Mouse (Mus musculus): ENCODE results near the gene Nrcam. TPM values are rescaled to one million over a fixed set of nuclear protein-coding genes. Genes with fewer than 3 reads are reported as not detected.

Gene Nrcam
- polyA plus RNA-seq, 1 experiment from 2014 or later = 139 TPM

DNA sequence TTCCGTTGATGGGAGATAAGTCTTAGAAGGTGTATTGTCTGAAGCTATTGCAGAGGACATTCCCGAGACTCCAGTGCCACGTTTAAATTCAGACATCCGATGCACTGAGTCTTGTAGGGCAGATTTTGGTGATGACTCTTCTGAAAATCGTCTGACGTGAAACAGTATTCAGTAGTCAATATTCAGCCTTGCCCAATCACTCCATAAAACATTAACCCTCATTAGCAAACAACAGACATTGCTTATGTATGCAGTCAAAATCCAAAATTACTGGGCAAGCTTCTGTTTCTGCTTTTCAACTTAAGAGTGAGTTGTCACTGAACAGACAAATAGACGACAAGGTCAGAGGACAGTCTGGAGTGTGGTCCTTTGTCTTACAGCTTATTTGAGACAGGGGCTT lies 57.7 kb downstream of the Nrcam start:
- Histone ChIP-seq H3K9me3 (ENCODE audit: control insufficient read depth, low read length) (no peaks in the 10 kb centered on the region), H3K4me2 (ENCODE audit: low read length) (no peak overlapping the region), H3K27me3 (replicated peaks; ENCODE audit: control insufficient read depth, insufficient read depth, low read length) (no peaks in the 10 kb centered on the region), H3K4me3 (replicated peaks; ENCODE audit: low read length) (no peak overlapping the region), H3K4me1 (replicated peaks; ENCODE audit: control insufficient read depth, insufficient read depth, low read length) (peaks cover 9% of the 10 kb centered on the region), H3K36me3 (ENCODE audit: control insufficient read depth, insufficient read depth) (no peaks in the 10 kb centered on the region), H3K9ac (replicated peaks; ENCODE audit: low read depth, low read length) (no peak overlapping the region), H3K27ac (ENCODE audit: low read length) (no peak overlapping the region)
- whole genome bisulfite sequencing = 29% methylated on average over 7 of the region's 7 CpGs
- peak; percentile 24 for ATAC-seq

DNA sequence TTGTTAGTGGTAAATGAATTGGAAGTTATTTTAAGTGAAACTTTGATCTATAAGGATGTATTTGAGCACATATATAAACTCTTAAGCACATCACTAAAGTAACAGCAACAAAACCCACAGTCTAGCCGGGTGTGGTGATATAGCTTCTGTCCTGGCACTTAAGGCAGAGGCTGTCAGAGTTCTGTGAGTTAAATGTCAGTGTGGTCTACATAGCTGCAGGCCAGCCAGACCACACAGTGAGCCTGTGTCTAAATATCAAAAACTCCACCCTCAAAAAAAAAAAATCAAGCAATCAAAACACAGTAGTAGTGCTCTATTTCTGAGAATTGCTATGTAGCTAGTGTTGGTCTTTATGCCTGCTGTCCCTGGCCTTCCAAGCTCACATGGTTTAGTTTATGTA lies 59.5 kb downstream of the Nrcam start:
- ATAC-seq = no peak
- peaks cover 9% of the 10 kb centered on the region for H3K4me1 ChIP-seq (replicated peaks; ENCODE audit: control insufficient read depth, insufficient read depth, low read length)
- H3K9me3 ChIP-seq (ENCODE audit: control insufficient read depth, low read length) = no peaks in the 10 kb centered on the region
- no peaks in the 10 kb centered on the region for H3K27me3 ChIP-seq (replicated peaks; ENCODE audit: control insufficient read depth, insufficient read depth, low read length)
- H3K4me2 ChIP-seq (ENCODE audit: low read length) = no peak overlapping the region
- 29% methylated on average over 1 of the region's 1 CpGs for WGBS
- no peak overlapping the region for H3K9ac ChIP-seq (replicated peaks; ENCODE audit: low read depth, low read length)
- H3K36me3 ChIP-seq (ENCODE audit: control insufficient read depth, insufficient read depth) = no peaks in the 10 kb centered on the region
- no peak overlapping the region for H3K4me3 ChIP-seq (replicated peaks; ENCODE audit: low read length)
- H3K27ac ChIP-seq (ENCODE audit: low read length) = no peak overlapping the region

DNA sequence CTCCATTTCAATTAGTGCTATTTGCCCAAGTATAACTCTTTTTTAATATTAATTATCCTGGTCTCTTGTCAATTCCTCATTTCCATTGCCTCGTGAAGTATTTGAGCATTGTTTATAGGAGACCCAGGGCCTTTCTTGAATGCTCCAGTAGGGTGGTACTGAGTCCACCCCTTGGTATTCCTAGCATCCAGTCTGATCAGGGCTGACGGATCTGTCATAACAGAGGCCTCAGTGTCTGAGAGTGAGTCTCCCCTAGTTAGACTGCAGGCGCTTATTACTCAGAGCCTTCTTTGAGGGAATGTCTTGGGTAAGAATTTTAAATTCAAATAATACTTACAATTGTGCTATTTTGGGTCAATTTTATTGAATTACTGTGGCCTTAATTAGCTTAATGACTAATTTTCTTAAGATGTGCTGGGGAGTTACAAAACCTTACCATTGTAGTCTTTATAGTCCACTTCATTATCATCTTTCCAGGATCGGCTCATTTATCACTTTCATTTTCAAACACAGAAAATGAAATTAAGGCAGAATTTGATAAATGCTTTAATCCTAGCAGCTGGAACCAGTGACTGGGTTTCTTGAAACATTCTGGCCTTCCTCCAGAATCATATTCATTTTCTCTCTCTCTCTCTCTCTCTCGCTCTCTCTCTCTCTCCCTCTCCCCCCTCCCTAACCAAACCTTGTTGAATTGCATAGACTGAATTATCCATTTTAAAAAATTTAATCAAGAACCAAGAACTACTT lies 61.9 kb downstream of the Nrcam start:
- H3K27me3 ChIP-seq (replicated peaks; ENCODE audit: control insufficient read depth, insufficient read depth, low read length) = no peaks in the 10 kb centered on the region
- WGBS = 39% methylated on average over 5 of the region's 5 CpGs
- H3K4me2 ChIP-seq (ENCODE audit: low read length) = no peak overlapping the region
- H3K36me3 ChIP-seq (ENCODE audit: control insufficient read depth, insufficient read depth) = no peaks in the 10 kb centered on the region
- no peak overlapping the region for H3K27ac ChIP-seq (ENCODE audit: low read length)
- no peak overlapping the region for H3K4me3 ChIP-seq (replicated peaks; ENCODE audit: low read length)
- peak; percentile 67 for ATAC-seq
- H3K9me3 ChIP-seq (ENCODE audit: control insufficient read depth, low read length) = no peaks in the 10 kb centered on the region
- peaks cover 9% of the 10 kb centered on the region for H3K4me1 ChIP-seq (replicated peaks; ENCODE audit: control insufficient read depth, insufficient read depth, low read length)
- H3K9ac ChIP-seq (replicated peaks; ENCODE audit: low read depth, low read length) = no peak overlapping the region

DNA sequence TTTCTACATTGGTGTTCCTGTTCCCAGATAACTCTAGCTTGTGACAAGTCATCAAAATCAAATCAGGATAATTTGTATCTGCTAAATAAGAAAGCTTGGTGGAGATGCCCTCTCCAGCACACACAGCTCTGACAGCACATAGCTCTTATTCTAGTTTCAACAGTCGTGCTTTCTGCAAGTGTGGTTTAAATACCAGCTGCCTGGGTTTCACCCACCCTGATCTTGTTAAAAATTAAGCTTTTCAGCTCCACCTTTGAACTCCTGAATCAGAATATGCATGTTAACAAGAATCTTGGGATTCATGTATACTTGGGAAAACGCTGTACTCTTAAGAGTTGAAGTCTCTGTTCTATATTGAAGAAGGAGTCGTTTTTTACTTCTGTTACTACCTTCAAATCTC lies 66.2 kb downstream of the Nrcam start:
- H3K4me1 ChIP-seq (replicated peaks; ENCODE audit: control insufficient read depth, insufficient read depth, low read length) = peaks cover 8% of the 10 kb centered on the region
- H3K9me3 ChIP-seq (ENCODE audit: control insufficient read depth, low read length) = no peaks in the 10 kb centered on the region
- no peaks in the 10 kb centered on the region for H3K27me3 ChIP-seq (replicated peaks; ENCODE audit: control insufficient read depth, insufficient read depth, low read length)
- ATAC-seq = no peak
- H3K9ac ChIP-seq (replicated peaks; ENCODE audit: low read depth, low read length) = no peak overlapping the region
- H3K4me2 ChIP-seq (ENCODE audit: low read length) = no peak overlapping the region
- WGBS = 83% methylated on average over 3 of the region's 3 CpGs
- H3K4me3 ChIP-seq (replicated peaks; ENCODE audit: low read length) = no peak overlapping the region
- no peak overlapping the region for H3K27ac ChIP-seq (ENCODE audit: low read length)
- H3K36me3 ChIP-seq (ENCODE audit: control insufficient read depth, insufficient read depth) = no peaks in the 10 kb centered on the region

DNA sequence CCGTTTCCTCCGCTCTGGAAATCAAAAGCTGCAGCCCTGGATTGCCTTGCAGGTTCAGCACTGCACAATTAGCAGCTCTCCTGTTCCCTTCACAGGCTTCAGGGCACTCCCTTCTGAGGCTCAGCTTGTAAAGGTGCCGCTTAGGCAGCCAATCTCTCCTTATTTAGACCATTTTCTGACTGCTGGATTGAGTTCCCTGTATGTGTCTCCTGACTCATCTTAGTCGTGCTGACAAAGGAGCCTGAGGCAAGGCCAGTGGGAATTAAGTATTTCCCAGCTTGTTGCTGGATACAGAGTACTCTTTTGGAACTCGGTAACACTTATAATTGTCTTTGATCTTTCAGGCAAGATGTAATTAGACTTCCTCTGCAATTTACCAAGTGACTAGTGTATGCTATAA lies 69.1 kb downstream of the Nrcam start:
- no peak overlapping the region for H3K4me3 ChIP-seq (replicated peaks; ENCODE audit: low read length)
- no peaks in the 10 kb centered on the region for H3K27me3 ChIP-seq (replicated peaks; ENCODE audit: control insufficient read depth, insufficient read depth, low read length)
- no peak for ATAC-seq
- no peaks in the 10 kb centered on the region for H3K9me3 ChIP-seq (ENCODE audit: control insufficient read depth, low read length)
- H3K4me2 ChIP-seq (ENCODE audit: low read length) = no peak overlapping the region
- peaks cover 24% of the 10 kb centered on the region for H3K4me1 ChIP-seq (replicated peaks; ENCODE audit: control insufficient read depth, insufficient read depth, low read length)
- H3K36me3 ChIP-seq (ENCODE audit: control insufficient read depth, insufficient read depth) = no peaks in the 10 kb centered on the region
- peak overlapping the region; percentile 11; the same call in 1 of the 2 replicates for H3K9ac ChIP-seq (replicated peaks; ENCODE audit: low read depth, low read length)
- WGBS = 15% methylated on average over 5 of the region's 5 CpGs
- no peak overlapping the region for H3K27ac ChIP-seq (ENCODE audit: low read length)

DNA sequence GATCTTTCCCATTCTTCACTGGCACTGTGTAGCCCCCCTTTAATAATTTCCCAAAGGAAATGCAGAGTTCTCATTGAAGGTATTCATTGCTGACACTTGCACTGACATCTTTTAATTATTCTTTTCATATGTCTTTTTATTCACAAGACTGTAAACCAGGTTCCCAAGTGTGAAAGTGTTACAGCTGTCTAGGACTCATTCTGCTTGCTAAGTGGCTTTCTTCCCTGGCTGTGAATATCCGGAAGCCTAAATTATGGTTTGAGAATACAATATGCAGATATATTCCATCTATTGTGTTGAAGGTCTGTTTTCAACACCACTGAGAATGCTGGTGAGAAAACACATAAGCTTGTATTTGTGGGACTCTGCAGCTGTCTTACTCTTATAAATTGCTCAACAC lies 73.4 kb downstream of the Nrcam start:
- peak; percentile 62 for ATAC-seq
- Histone ChIP-seq H3K9ac (replicated peaks; ENCODE audit: low read depth, low read length) (no peak overlapping the region), H3K9me3 (ENCODE audit: control insufficient read depth, low read length) (no peaks in the 10 kb centered on the region), H3K27ac (ENCODE audit: low read length) (peak overlapping the region; percentile 29), H3K27me3 (replicated peaks; ENCODE audit: control insufficient read depth, insufficient read depth, low read length) (no peaks in the 10 kb centered on the region), H3K4me3 (replicated peaks; ENCODE audit: low read length) (no peak overlapping the region), H3K4me1 (replicated peaks; ENCODE audit: control insufficient read depth, insufficient read depth, low read length) (peaks cover 41% of the 10 kb centered on the region), H3K36me3 (ENCODE audit: control insufficient read depth, insufficient read depth) (no peaks in the 10 kb centered on the region), H3K4me2 (ENCODE audit: low read length) (no peak overlapping the region)
- 18% methylated on average over 1 of the region's 1 CpGs for WGBS

DNA sequence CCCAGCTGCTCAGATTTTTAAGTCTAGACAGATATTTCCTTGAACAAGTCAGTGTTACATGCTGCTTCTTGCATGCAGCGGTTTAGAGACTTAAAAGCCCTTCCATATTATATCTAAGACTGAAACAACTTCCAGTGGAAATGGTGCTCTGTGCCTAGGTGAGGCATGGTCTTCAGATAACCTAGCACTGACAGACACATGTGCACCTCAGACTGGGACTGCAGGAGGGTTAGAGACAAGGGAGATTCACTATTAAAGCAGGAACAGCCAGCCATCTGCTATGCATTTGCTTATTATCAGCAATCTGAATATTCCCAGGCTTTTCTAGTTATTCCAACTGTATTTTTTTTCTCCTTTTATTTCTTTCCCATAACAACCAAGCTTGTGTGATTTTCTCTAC lies 74.6 kb downstream of the Nrcam start:
- H3K4me2 ChIP-seq (ENCODE audit: low read length) = no peak overlapping the region
- no peaks in the 10 kb centered on the region for H3K36me3 ChIP-seq (ENCODE audit: control insufficient read depth, insufficient read depth)
- peaks cover 35% of the 10 kb centered on the region for H3K4me1 ChIP-seq (replicated peaks; ENCODE audit: control insufficient read depth, insufficient read depth, low read length)
- 76% methylated on average over 1 of the region's 1 CpGs for WGBS
- no peak overlapping the region for H3K9ac ChIP-seq (replicated peaks; ENCODE audit: low read depth, low read length)
- no peaks in the 10 kb centered on the region for H3K27me3 ChIP-seq (replicated peaks; ENCODE audit: control insufficient read depth, insufficient read depth, low read length)
- no peak overlapping the region for H3K4me3 ChIP-seq (replicated peaks; ENCODE audit: low read length)
- H3K9me3 ChIP-seq (ENCODE audit: control insufficient read depth, low read length) = no peaks in the 10 kb centered on the region
- peak overlapping the region; percentile 83 for H3K27ac ChIP-seq (ENCODE audit: low read length)
- ATAC-seq = peak; percentile 24; the same call in 1 of the 2 replicates

DNA sequence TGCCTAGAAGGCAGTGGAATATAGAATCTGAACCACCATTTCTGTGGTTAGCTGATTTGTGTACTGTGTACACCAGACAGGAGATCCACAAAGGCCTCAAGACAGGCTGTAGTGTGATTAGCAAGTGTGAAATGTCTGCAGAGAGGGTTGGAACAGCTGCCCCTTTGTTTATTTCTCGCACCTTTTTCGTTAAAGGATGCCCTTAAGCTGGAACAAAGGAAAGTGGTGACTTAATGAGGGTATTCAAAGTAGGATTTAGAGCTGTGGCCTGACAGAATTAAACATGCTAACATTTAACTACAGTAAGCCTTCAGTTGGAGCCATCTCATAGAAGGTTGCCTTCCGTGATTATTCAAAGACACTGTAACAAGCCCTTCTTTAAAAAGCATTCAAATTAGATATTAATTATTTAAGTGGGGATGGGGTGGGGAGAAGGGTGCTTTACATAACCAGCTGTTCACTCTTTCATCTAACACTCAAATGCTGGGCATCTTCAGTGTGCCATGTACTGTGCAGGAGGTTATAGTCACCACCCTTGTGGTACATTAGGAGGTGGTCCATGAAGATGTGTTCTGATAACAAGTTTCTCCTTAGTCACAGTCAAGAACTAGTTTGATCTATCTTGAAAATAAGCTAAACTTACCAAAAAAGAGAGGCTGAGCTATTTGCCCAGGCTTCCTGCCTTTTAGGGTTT lies 75.2 kb downstream of the Nrcam start:
- no peaks in the 10 kb centered on the region for H3K27me3 ChIP-seq (replicated peaks; ENCODE audit: control insufficient read depth, insufficient read depth, low read length)

DNA sequence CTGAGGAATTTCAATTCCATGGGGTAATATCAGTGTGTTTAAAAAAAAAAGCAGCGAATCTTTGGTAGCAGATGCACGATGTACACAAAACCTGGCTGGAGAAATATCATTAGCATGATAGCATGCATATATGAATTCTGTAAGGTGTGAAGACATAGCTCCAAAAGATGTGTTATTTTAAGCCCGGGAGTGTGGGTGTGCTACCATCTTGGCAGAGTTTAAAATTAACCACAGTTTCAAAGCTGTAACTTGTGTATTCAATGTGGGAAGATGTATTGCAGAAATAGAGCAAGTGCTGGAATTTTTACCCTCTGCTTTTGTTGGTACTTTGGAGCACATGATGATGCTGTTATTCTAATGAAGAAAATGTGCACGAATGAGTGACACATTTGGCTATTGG lies 81.1 kb downstream of the Nrcam start:
- Histone ChIP-seq H3K4me2 (ENCODE audit: low read length) (no peak overlapping the region), H3K9ac (replicated peaks; ENCODE audit: low read depth, low read length) (no peak overlapping the region), H3K4me1 (replicated peaks; ENCODE audit: control insufficient read depth, insufficient read depth, low read length) (peaks cover 3% of the 10 kb centered on the region), H3K36me3 (ENCODE audit: control insufficient read depth, insufficient read depth) (no peaks in the 10 kb centered on the region), H3K9me3 (ENCODE audit: control insufficient read depth, low read length) (no peaks in the 10 kb centered on the region), H3K27ac (ENCODE audit: low read length) (peak overlapping the region; percentile 67), H3K27me3 (replicated peaks; ENCODE audit: control insufficient read depth, insufficient read depth, low read length) (no peaks in the 10 kb centered on the region), H3K4me3 (replicated peaks; ENCODE audit: low read length) (no peak overlapping the region)
- 54% methylated on average over 4 of the region's 4 CpGs for WGBS
- ATAC-seq = peak; percentile 69

More for the DNA sequence above, 75.2 kb downstream of the Nrcam start:
- peaks cover 35% of the 10 kb centered on the region for H3K4me1 ChIP-seq (replicated peaks; ENCODE audit: control insufficient read depth, insufficient read depth, low read length)
- H3K27ac ChIP-seq (ENCODE audit: low read length) = peak overlapping the region; percentile 76
- 0 out of 2 replicates have a peak overlapping the region, but pooled peaks have one; percentile 23 for H3K9ac ChIP-seq (replicated peaks; ENCODE audit: low read depth, low read length)
- no peaks in the 10 kb centered on the region for H3K36me3 ChIP-seq (ENCODE audit: control insufficient read depth, insufficient read depth)
- H3K4me2 ChIP-seq (ENCODE audit: low read length) = no peak overlapping the region
- no peaks in the 10 kb centered on the region for H3K9me3 ChIP-seq (ENCODE audit: control insufficient read depth, low read length)
- WGBS = 7% methylated on average over 3 of the region's 3 CpGs
- H3K4me3 ChIP-seq (replicated peaks; ENCODE audit: low read length) = no peak overlapping the region
- peak; percentile 85 for ATAC-seq
